Mouse (Mus musculus): ENCODE results near the gene Dennd4a. TPM values are rescaled to one million over a fixed set of nuclear protein-coding genes. Genes with fewer than 3 reads are reported as not detected.

The Dennd4a gene
- total and polyA plus RNA-seq, 3 experiments = 22.6 to 41.1 (median 37.1) TPM

DNA sequence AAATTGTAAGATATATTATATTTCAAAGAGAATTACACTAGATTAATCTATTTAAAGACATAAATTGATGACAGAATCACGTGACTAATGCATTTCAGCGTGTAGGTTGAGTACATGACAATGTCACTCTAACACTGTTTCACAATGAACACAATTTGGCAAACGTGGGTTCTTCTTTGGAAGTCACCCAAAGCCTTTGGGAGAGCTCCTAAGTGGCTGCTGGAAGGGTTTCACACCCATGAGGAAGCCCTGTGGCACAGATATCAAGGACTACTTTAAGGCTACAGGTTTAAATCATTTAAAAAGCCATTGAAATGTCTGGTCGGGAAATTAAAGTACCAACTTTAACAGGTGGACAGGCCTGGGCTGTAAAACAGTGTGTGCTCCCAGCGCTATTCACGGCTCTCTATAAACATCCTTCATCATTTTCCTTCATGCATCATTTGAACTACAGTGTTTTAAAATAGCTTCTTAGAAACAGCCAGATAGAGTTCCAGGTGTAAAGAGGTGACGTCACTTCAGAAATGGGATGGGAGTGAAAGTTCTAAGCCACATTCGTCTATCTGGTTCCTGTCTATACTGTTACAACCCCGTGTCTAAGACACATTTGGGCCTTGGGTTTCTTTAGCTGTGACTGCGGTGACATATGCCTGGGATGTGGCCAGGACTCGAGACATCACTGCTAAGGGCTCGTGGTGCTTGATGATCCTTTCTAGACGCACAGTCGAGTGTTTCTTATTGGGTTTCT is 3.9 kb upstream of the Dennd4a start:
- no peak for DNase-seq (ENCODE audit: extremely low read depth)
- no peak overlapping the region for H3K4me2 ChIP-seq (ENCODE audit: insufficient read depth, low read depth, poor library complexity, severe bottlenecking)
- dilution Hi-C loops (cut with MboI; ENCODE audit: extremely low pct_ligation_motif_present, extremely low pct_unique_long_range_greater_than_20kb, low sequenced_read_pairs) (no loop called here), in situ Hi-C loops (cut with MboI; ENCODE audit: low pct_ligation_motif_present, low pct_unique_long_range_greater_than_20kb, low sequenced_read_pairs) (no loop called here)
- H3K27me3 ChIP-seq (replicated peaks) = no peaks in the 10 kb centered on the region
- H3K36me3 ChIP-seq (replicated peaks in 1 of 2; ENCODE audit: control insufficient read depth in 1 of 2, insufficient read depth in 1 of 2, low read length in 1 of 2) = no peaks in the 10 kb centered on the region
- H3K4me1 ChIP-seq (ENCODE audit: control insufficient read depth in 1 of 2, insufficient read depth in 2 of 2) = peaks cover 5 to 60% of the 10 kb centered on the region in 2 experiments; a peak in 3 of 4 replicates
- H3K4me3 ChIP-seq (replicated peaks in 1 of 3; ENCODE audit: low read depth in 2 of 3, low read length in 2 of 3, poor library complexity in 1 of 3) = no peak overlapping the region
- H3K27ac ChIP-seq (ENCODE audit: insufficient read depth, low read depth) = no peak overlapping the region
- H3K79me2 ChIP-seq (replicated peaks; ENCODE audit: control insufficient read depth, extremely low read depth, insufficient read depth, poor library complexity, severe bottlenecking) = peaks cover 9% of the 10 kb centered on the region
- H3K9ac ChIP-seq (ENCODE audit: insufficient read depth, low read depth) = no peak overlapping the region
- no peaks in the 10 kb centered on the region for H3K9me3 ChIP-seq (replicated peaks; ENCODE audit: low read length)
- no peak for TF ChIP-seq BHLHE40 (IDR thresholded peaks at IDR 0.05; ENCODE audit: low read depth, low read length)
- TF ChIP-seq NELFE (IDR thresholded peaks at IDR 0.05; ENCODE audit: low read depth, low read length) = no peak
- TF ChIP-seq NRF1 (IDR thresholded peaks at IDR 0.05; ENCODE audit: low read depth, low read length) = no peak
- 0 out of 2 replicates have a peak, but pooled peaks have one; percentile 18 for TF ChIP-seq TBP (conservative IDR thresholded peaks at IDR 0.05; ENCODE audit: low read depth, low read length)
- 0 out of 2 replicates have a peak, but pooled peaks have one; percentile 40 for TF ChIP-seq JUND (conservative IDR thresholded peaks at IDR 0.05; ENCODE audit: low read depth, low read length)
- TF ChIP-seq TCF12 (IDR thresholded peaks at IDR 0.05; ENCODE audit: low read depth, low read length) = peak; percentile 49; the same call in 1 of the 2 replicates
- peak; percentile 57; the same call in 1 of the 2 replicates for TF ChIP-seq ETS1 (conservative IDR thresholded peaks at IDR 0.05; ENCODE audit: low read depth, low read length)
- TF ChIP-seq CHD1 (IDR thresholded peaks at IDR 0.05; ENCODE audit: low read depth, low read length) = no peak
- TF ChIP-seq SIN3A (IDR thresholded peaks at IDR 0.05; ENCODE audit: low read length) = no peak
- TF ChIP-seq JUN (IDR thresholded peaks at IDR 0.05; ENCODE audit: insufficient read depth, low read depth, low read length) = peak; percentile 50
- peak; percentile 66 for TF ChIP-seq EP300 (IDR thresholded peaks at IDR 0.05; ENCODE audit: low read length)
- peak; percentile 79 for TF ChIP-seq MEF2A (IDR thresholded peaks at IDR 0.05; ENCODE audit: borderline replicate concordance, low read depth, low read length)

DNA sequence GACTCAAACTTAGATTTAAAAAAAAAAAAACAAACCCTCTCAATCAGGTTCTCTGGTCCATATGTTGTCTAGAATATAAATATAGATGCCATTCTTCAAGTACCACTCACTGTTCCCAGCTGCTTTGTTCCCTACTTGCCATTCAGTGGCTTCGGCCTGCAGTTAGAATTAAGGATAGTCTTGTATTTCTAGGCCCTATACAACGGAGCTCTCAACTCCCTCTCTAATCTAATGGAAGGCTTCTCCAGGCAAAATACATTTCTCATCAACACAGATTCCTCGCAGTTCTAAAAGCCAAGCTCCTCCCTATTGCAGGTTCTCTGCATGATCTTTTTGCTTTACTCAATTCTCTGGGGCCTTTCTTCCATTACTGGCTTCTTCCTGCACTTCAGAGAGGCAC is 1.3 kb upstream of the Dennd4a start:
- Histone ChIP-seq H3K27me3 (replicated peaks) (no peaks in the 10 kb centered on the region), H3K9ac (ENCODE audit: insufficient read depth, low read depth) (peak overlapping the region; percentile 74; the same call in 1 of the 2 replicates), H3K36me3 (replicated peaks in 1 of 2; ENCODE audit: control insufficient read depth in 1 of 2, insufficient read depth in 1 of 2, low read length in 1 of 2) (peaks cover 0 to 10% of the 10 kb centered on the region in 2 experiments), H3K4me3 (replicated peaks in 1 of 3; ENCODE audit: low read depth in 2 of 3, low read length in 2 of 3, poor library complexity in 1 of 3) (no peak overlapping the region), H3K27ac (ENCODE audit: insufficient read depth, low read depth) (peak overlapping the region; percentile 83; the same call in 1 of the 2 replicates), H3K4me1 (ENCODE audit: control insufficient read depth in 1 of 2, insufficient read depth in 2 of 2) (peaks cover 10 to 66% of the 10 kb centered on the region in 2 experiments), H3K4me2 (ENCODE audit: insufficient read depth, low read depth, poor library complexity, severe bottlenecking) (peak overlapping the region; percentile 71), H3K9me3 (replicated peaks; ENCODE audit: low read length) (no peaks in the 10 kb centered on the region), H3K79me2 (replicated peaks; ENCODE audit: control insufficient read depth, extremely low read depth, insufficient read depth, poor library complexity, severe bottlenecking) (peaks cover 33% of the 10 kb centered on the region)
- dilution Hi-C loops (cut with MboI; ENCODE audit: extremely low pct_ligation_motif_present, extremely low pct_unique_long_range_greater_than_20kb, low sequenced_read_pairs) = no loop called here
- in situ Hi-C loops (cut with MboI; ENCODE audit: low pct_ligation_motif_present, low pct_unique_long_range_greater_than_20kb, low sequenced_read_pairs) = no loop called here
- DNase-seq (ENCODE audit: extremely low read depth) = no peak
- TF ChIP-seq EP300 (IDR thresholded peaks at IDR 0.05; ENCODE audit: low read length) (peak; percentile 42), ZNF384 (IDR thresholded peaks at IDR 0.05; ENCODE audit: low read depth, low read length) (no peak)

Data from CH12.LX (cell line).